Mouse (Mus musculus) thymus, adult 18-20 months (tissue): Measurements from ENCODE around the gene Lrrc63.
A peak's percentile ranks its signal among the peaks of the same experiment; 100 is the strongest.
"Not testable (repeated sequence)": the region's sequence is repeated elsewhere in the genome, so short reads cannot be mapped to it uniquely, and the experiment has no call there.

Experiments used
- DNase-seq, 2 experiments: peaks; one replicate each; pipeline ENCODE4 v3.0.0; 2022; ENCODE audit warnings: mixed read lengths in 2 of 2

The Lrrc63 gene

DNA sequence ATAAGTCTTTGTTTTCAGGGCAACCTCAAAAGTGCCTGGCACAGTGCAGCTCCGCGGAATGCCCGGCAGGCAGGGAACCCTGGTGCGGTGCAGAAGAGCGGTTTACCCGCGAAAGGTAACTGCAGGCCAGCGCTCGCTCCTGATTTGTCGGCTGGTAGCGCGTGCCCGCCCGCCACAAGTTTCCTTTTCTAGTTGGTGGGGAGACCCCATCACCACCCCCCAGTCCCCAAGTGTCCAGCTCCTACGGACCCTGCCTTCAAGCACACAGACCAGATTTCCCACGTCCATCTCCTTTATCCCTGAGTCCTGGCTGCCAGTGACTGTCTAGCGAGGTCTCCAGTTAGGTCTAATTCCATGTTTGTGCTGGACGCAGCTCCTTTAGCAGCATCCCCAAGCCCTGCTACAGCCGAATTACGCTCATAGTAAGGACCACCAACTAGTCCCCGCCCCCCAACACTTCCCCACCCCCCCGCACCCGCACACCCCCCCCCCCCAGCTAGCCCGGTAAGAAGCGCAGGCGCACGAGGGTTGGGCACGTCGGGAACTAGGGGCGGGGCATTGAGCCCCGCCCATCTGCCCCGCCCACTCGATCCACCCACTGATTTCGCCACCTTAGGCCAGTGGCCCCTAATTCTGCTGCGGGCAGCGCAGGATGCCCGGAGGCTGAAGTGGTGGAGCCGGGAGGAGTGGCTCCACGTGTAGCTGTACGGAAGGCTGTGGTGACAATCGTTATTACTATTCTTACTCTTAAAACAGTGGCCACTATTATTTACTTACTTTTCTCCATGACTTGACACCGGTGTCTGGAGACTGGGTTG is at the start of gene Lrrc63, which contains the start of gene Lcp1:
Gene Lrrc63 (minus strand): TSS at position 381 of the 818 bp plus-strand sequence.
Gene Lcp1 (plus strand): TSS at position 601 of the 818 bp plus-strand sequence.
- peak; percentile 39 to 40 for DNase-seq

DNA sequence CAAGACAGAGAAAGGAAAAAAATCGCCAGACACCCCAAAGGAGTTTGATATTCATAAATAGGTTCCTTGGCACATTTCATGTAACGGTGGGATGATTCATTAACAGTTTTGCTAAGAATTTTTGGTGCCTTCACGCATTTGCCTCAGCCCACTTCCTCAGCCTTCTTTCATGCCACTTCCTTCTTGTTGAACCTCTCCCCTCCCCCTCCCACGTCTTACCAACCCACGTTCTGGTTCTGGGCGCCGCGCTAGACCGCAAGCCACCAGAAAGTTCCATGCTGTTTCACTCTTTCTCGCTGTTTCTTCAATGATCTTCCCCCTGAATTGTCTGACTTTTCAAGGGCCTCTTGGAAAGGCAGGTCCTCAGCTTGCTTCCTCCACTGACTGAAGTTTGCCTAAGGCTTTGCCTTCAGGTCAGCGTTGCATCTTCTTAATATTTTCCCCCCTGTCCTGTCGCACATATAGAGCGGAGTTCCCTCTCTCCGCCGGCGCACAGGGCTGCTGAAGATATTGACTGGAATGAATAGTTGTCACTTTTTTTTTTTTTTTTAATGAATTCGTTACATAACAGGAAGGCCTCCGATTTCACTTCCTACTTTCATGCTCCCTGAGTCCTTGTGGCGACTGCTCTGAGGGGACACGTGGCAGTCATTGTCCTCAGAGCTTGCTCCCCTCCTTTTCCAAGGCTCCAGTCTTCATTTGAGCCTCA is 48.7 kb upstream of the Lrrc63 start:
- DNase-seq = peak; percentile 63 to 80

DNA sequence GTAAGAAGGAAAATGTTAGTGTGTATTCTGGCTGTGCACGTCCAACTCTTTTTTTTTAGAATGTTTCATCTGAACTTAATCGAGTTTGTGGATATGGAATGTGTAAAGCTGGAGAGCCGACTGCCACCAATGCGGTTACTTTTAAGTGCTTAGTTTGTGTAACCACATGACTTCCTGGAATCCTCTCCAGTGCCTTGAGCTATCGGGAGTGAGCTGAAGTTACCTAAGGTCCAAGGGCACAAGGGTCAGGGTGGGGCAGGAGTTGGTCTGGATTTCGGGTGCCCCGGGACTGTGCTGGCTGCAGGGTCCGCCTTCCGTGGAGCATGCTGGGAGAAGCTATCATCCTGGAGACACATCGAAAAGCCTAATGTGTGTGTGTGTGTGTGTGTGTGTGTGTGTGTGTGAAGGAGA is 48.1 kb upstream of the Lrrc63 start:
- peak in 1 of 2 experiments; percentile 62 for DNase-seq

DNA sequence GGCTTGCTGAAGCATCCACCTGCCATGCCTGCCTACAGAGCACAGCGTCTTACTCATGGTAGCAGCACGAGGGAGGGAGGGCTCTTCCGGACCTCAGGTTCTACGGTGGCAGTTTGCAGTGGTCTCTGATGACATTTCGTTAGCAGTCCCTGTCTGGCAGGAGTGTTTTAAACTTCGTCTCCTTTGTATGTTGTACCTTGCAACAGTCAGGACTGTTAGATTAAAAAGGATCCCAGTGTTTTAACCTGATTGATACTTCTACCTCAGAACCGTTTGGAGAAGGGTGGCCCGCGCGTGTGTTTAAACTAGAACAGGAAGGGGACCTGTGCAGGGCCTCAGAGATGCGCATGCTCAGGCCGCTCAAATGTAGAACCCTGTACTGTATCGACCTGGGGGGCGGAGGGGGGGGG is 47.7 kb upstream of the Lrrc63 start:
- peak; percentile 62 to 78 for DNase-seq

DNA sequence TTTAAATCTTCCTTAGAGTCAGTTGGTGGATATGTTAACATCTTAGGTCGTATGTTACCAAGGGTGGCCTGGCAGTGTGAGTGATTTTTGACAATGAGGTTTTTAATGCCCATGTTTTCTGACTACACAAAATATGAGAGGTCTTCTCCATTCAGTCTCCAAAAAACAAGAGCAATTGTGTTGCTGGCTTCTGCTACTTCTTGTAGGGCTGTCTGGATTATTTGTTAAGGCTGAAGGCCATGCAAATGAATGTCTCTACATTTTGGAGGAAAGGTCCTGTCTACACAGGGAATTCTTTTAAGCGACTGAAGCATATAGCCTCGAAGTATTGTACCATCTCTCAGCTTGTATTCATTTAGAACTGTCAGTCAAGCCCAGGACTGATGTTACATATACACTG is 46.7 kb upstream of the Lrrc63 start:
- no peak for DNase-seq

DNA sequence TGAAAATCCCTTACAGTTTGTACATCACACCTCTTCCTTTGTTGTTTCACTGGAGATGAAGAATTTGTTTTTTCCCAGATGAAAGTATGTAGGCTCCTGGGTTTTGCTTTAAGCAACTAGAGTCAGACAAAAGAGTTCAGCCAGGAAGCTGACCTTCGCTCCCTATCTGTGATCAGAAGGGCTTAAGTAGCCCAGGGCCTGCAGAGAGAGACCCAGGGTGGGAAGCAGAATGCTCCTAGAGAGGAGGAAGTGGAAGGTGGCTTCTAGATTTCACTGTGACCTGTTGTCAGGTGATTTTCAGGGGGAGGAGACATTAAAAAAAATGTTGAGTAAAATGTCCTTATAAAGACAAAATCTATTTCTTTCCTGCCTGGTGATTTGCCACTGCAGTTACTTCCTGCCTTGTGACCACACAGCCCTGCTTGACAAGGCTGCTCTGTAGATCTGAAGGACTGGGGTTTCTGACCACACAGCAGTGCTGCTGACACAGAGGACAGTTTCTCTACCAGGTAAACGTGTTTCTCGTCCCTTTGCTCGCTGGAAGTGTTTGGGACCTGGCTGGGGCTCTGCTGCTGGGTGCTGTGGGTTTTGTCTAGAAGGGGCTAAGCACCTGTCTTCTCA is 45.9 kb upstream of the Lrrc63 start:
- DNase-seq = peak; percentile 42 to 69

DNA sequence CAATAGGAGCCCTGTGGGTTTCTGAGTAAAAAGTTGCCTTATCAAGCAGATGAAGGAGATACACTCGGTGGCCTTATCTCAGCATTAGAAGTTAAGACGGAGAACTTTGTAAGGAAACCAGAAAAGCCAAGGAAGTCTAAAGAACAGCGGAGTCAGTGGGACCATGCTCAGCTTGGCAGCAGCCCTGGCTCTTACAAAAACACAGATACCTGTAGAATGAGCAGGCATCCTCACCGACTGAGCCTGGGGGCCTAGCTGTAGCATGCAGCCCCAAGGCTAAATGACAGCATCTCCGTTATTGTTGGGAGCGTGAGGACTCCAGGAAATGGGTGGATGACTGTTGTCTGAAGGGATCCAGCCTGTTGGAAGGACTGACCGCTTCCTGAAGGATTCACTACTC is 45.1 kb upstream of the Lrrc63 start:
- no peak for DNase-seq

DNA sequence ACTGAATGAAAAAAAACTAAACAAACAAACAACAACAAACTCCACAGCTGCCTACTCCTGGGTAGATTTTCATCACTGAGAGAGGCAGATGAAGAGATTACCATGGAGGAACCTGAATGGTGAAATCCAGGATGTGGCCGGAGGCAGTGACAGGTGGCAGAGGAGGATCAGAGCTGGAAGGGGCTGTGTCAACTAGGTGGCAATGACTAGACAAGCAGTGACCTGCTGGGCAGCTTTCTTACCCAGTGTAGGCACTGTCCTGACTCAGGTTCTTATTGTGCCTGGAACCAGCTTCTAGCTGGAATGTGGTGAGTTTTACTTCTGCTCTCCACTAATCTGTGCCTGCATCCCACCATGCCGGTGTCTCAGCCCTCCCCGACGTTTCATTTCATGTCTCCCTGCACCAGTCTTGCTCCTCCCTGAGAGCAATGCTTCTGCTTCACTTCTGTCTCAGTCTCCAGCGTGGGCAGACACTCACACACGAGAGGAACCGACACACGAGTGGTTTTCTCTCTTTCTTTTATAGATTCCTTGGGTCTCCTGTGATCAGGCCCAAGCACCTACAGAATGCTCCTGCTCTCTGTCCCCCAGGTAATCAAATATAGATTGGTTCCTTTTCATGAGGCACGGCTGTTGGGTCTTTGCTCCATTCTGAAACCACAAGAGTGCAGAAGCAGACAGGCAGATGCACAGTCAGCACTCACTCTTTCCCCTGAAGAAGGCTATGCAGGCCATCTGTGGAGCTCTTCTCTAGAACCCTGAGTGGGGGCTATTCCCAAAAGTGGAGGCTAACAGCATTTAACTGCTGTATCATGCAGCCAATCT is 44.3 kb upstream of the Lrrc63 start:
- peak in 1 of 2 experiments; percentile 57 for DNase-seq

DNA sequence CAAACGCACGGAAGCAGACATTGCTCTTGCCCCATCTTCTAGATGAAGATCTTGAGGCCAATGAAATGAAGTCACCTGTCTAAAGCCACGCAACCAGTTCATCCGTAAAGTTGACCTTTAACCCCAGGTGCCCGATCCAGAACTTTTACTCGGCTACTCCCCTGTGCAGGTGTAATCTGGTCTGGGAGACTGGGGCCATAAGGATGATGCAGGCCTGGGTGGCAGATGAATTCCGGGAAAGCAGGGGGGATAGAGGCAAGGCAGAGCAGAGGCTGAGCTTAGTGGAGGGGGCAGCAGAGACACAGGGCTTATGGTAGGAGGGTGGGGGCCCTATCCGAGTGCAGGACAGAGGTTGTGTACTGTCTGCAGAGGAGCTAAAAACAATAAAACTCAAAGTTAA is 43.6 kb upstream of the Lrrc63 start:
- no peak for DNase-seq

DNA sequence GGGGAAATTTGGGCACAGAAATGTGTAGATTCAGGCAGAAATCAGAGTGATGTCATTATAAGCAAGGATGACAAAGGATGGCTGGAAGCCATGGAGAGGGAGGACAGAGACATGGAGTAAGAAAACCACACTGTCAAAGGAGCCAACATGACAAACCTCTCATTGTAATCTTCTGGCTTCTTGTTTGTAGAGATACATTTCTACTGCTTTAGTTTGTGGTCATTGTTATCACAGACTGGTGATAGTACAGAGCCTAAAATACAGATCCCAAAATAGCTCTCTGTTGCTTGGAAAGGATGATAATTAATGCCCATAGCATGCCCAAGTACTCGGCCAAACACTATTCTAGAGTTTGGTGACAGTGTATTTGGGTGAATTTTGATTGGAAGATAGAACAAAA is 39.9 kb upstream of the Lrrc63 start:
- no peak for DNase-seq

DNA sequence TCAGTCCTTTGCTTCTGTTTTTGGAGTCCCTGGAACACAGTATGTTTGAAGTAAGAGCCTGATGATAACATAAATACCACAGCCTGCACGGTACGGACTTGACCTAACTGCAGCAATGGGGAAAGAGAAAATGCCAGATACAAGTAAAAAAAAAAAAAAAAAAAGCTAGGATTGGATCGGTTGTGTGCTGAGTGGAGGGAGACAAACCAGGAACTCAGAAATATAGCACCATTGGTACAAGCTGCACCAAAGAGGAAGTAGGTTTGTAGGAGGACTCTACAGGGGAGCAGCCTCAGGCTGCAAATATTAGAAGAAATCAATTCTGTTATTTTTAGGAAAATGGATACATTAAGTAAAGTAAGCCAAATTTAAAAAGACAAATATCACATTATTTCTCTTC is 37.8 kb upstream of the Lrrc63 start:
- no peak for DNase-seq

DNA sequence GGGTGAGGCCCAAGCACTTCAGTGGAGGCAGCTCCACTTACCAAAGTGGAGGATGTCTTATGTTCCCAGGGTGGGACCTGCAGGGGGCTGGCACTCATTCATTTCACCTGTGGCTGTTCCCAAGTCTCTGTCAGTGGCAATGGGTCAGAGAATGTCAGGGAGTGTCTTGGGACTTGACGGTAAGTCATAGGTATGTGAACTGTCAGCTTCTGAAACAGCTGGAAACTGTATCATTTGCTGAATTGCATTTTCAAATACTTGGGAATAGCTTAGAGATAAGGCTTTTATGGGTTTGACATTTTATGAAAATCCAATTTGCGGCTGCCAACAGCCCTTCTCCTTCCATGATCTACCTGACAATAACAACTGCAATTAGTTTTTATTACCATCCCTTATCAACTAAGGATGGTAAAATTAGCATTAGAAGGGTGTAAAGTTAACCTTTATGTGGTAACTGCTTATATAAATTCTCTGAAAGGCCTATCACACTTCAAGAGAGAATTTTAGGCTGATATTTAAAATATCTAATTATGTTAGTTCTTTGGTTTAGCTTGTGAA is 35.0 kb upstream of the Lrrc63 start:
- no peak for DNase-seq

DNA sequence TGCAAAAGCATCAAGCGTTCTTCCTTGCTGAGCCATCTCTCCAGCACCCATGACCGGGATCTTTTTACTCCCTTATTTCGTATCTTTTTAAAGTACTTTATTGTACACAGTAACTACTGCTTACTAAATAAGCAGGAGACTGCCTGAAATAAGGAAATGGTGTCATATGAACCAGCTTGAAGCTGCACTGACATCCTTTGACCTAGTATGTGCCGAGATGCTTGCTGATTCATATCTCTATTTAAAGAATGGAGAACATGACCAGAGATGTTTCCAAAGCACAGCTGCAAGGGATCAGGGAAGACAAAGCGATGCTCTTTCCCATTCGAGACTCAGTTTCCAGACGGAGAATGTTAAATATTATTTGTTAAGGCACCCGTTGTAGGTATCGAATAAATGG is 33.7 kb upstream of the Lrrc63 start:
- DNase-seq = no peak

DNA sequence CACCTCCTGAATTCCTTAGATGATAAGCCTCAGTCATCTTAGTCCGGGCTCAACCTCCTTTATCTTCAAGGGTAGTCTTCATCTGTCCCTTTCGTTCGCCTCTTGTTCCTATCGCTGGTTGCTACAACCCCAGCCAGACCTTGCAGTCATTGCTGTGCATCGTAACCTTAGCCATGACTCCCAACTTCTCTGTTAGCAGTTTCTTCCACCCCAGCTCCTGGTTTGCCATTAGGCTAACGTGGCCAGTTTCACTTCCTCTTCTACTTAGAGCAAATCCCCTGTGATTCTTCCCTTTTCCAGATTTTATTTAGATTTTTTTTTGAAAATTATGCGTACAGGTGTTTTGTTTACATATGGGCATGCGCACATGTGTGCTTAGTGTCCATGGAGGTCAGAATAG is 33.2 kb upstream of the Lrrc63 start:
- no peak for DNase-seq

DNA sequence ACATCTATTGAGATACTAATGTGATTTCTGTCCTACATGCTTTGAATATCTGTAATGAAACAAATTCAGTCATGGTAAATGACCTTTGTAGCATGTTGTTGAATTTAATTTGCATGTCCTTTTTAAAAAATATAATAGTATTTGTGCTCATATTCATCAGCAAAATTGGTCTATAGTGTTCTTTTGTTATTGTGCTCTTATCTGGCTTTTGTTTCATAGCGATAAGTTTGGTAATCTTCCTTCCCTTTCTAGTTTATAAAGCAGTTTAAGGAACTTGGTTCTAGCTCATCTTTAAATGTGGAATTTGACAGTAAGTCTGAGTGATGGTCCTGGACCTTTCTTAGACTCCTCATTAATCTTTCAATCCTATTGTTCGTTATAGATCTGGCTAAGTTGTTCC is 28.7 kb upstream of the Lrrc63 start:
- no peak for DNase-seq

DNA sequence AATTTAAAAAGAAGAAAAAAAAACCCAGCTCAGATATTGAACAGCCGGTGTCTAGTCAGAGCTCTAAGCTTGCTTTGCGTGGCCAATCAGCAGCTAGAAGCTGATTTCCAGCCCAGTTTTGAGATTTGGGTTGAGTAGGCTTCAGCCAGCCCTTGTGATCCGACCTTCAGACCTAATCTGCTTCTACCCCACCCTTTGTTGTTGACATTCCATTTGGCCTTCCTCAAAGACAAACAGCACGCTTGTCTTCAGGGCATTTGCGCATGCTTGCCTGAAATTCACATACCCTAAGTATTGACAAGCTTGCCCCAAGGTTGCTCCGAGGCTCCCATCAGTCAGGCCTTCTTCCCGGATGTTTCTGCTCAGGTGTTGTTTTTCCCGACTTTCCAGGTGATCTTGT is 23.8 kb upstream of the Lrrc63 start:
- no peak for DNase-seq

DNA sequence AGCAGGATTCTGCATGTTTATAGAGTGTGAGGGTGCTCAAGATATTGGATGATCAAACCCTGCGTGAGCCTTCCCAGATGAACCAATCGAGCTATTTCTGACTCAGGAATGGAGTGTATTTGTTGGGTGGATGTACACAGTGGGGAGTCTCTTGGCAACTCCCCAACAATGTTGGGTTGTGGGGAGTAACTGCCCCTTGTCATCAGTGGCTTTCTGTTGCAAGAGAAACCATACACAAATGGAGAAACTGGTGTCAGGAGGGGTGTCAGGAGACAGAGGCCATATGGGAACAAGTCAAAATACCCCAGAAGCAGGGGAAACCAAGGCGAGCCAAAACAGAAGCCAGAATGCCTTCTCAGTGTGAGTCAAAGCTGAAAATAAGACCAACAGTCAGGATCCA is 20.5 kb upstream of the Lrrc63 start:
- DNase-seq = no peak

DNA sequence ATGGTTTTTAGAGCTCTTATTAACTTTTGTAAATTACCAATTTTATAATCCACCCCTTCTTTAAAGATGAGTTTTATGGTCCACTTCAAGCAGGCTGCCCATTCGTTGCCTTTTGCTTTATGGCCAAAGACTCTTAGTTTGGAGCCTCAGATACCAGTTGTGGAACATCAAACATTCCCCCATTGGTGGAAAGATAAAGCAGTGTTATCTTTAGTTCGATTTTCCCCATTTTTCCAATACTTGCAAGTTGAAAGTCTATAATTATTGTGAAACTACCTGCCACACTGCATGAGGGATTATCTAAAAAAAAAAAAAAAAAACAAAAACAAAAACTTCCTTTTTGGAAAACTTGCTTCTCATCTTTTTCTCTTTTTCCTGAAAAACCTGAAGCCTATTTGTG is 20.0 kb upstream of the Lrrc63 start:
- no peak for DNase-seq

DNA sequence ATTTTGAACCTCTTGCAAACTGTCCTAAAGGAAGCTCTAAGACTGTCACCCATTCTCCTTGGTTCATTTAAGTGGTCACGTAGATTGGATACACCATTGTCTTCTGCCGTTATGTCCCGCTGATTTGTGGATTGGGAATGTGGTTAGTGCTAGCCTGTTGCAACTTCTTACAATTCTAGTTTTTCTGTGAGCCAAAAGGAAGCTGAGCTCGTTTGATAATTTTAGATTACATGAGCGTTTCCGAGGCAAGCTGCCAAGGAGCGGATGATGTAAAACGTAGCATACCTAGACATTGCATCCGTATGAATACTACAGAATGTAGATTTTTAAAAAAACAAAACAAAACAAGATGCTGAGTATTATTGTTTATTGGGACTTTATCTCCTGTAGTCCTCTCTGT is 17.5 kb upstream of the Lrrc63 start:
- no peak for DNase-seq

DNA sequence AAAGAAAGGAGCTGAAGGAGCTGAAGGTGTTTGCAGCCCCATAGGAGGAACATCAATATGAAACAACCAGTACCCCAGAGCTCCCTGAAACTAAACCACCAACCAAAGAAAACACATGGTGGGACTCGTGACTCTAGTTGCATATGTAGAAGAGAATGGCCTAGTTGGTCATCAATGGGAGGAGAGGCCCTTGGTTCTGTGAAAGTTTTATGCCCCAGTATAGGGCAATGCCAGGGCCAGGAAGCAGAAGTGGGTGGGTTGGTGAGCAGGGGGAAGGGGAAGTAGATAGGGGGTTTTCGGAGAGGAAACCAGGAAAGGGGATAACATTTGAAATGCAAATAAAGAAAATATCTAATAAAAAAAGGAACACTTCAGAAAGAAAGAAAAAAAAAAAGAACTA is 17.0 kb upstream of the Lrrc63 start:
- not testable (repeated sequence) for DNase-seq

DNA sequence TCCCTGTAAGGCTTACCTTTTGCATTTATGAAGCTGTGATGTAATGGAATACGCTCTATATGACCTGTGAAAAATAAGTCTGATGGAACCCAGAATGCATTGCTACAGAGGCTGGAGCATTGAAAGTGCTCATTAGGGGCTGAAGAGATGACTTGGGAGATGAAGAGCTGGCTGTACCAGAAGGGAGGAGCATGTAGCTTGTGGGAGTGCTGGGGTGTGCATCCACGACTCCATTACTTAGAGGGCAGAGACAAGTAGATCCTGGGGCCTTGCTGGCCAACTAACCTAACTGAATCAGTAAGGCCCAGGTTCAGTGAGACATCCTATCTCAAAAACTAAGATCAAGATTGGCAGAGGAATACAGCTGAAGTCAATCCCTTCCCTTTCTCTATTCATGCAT is 8.5 kb upstream of the Lrrc63 start:
- DNase-seq = no peak

DNA sequence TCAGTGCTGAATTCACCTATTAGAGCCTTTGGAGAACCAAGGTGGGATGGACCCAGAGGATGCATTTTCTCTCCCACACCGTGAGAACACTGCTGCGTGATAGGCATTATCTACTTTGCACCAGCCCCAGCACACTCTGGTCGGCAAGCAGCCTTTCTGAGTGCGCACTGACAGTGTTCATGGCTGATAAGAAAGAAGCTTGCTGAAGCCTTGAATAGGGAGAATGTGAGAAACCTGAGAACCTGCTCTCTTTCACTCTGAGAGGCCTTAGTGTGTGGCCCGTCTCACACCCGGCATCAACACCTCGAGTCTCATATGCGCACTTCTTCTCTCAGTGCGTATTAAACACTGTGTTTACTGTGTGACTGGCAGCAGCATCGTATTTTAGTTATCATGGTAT is 7.8 kb upstream of the Lrrc63 start:
- DNase-seq = no peak
